10 mouse cellular contexts compared by ENCODE assay signal in the genomic region with DNA sequence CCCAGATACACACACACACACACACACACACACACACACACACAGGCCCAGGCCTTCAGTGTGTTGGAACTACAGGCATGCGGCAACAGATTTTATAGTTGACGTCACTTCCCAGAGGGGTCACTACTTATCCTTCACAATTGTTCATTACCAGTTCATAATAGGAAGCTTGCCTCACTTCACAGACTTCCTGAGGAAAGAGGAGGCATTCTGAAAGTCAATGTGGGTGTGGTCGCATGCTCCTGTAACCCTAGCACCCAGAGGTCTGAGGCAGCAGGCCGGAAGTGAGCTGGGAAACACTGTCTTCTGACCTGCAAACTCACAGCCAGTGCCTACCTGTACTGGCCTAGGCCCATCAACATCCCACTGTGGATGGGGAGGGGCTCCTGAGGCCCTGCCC. TPM values are rescaled to one million over a fixed set of nuclear protein-coding genes. Genes with fewer than 3 reads are reported as not detected.
DNase-seq lines count a peak whose midpoint lies in the region; ATAC-seq lines count a peak whose summit lies in the region.
"Had no signal": no experiment of that assay in that cellular context is flagged by ENCODE, and none has a peak within 500 bp of the region (broad histone marks: within the 10 kb centered on the region; RNA-seq: fewer than 3 reads in every experiment).

No protein-coding gene starts in this region.

- peak; percentile 19 for DNase-seq in ES-CJ7 (ENCODE audit: low read depth, low spot score)
- peak; percentile 44 for DNase-seq in induced T-regulatory cell, adult 2 months (ENCODE audit: low read depth)
- peak; percentile 38 for DNase-seq in lung, postnatal 36 days
- DNase-seq in layer of hippocampus, postnatal 10 days (ENCODE audit: low spot score in 2 of 2): no peak
- no peak for DNase-seq in right cerebral cortex, postnatal 25 days
- no peak for DNase-seq in right cerebral cortex, adult 2 months (ENCODE audit: low spot score in 2 of 2)
- DNase-seq: cerebellum, adult 11-12 months had no signal

- H3K4me2 ChIP-seq in hindbrain, embryonic 16.5 days (ENCODE audit: low read length): no peak overlapping the region
- no peak overlapping the region for H3K4me2 ChIP-seq in hindbrain, embryonic 12.5 days (replicated peaks)
- H3K4me2 ChIP-seq: embryonic facial prominence, embryonic 13.5 days had no signal

- H3K9ac ChIP-seq in hindbrain, embryonic 16.5 days (ENCODE audit: low read depth, low read length): no peak overlapping the region
- no peak overlapping the region for H3K9ac ChIP-seq in hindbrain, embryonic 12.5 days
- H3K9ac ChIP-seq: embryonic facial prominence, embryonic 13.5 days had no signal

- no peaks in the 10 kb centered on the region for H3K27me3 ChIP-seq in hindbrain, embryonic 16.5 days (replicated peaks; ENCODE audit: control insufficient read depth, insufficient read depth, low read length)
- no peaks in the 10 kb centered on the region for H3K27me3 ChIP-seq in hindbrain, embryonic 12.5 days
- H3K27me3 ChIP-seq: embryonic facial prominence, embryonic 13.5 days had no signal

- ATAC-seq in hindbrain, embryonic 16.5 days: peak; percentile 32; the same call in 1 of the 2 replicates
- no peak for ATAC-seq in hindbrain, embryonic 12.5 days (ENCODE audit: low FRiP score)

- no peak overlapping the region for H3K4me3 ChIP-seq in hindbrain, embryonic 16.5 days (ENCODE audit: low read length)
- H3K4me3 ChIP-seq in hindbrain, embryonic 12.5 days: no peak overlapping the region
- H3K4me3 ChIP-seq: embryonic facial prominence, embryonic 13.5 days had no signal

- peaks cover 7% of the 10 kb centered on the region for H3K36me3 ChIP-seq in hindbrain, embryonic 16.5 days (ENCODE audit: control insufficient read depth, insufficient read depth, low read length)
- no peaks in the 10 kb centered on the region for H3K36me3 ChIP-seq in hindbrain, embryonic 12.5 days

- WGBS in hindbrain, embryonic 16.5 days: 79% methylated on average over 4 of the region's 4 CpGs
- 83% methylated on average over 4 of the region's 4 CpGs for WGBS in hindbrain, embryonic 12.5 days

- no peaks in the 10 kb centered on the region for H3K4me1 ChIP-seq in hindbrain, embryonic 16.5 days (ENCODE audit: control insufficient read depth, insufficient read depth, low read depth, low read length)
- H3K4me1 ChIP-seq in hindbrain, embryonic 12.5 days: no peaks in the 10 kb centered on the region
- H3K4me1 ChIP-seq: embryonic facial prominence, embryonic 13.5 days had no signal

- H3K27ac ChIP-seq in hindbrain, embryonic 16.5 days (ENCODE audit: low read depth, low read length): no peak overlapping the region
- H3K27ac ChIP-seq in hindbrain, embryonic 12.5 days: no peak overlapping the region
- H3K27ac ChIP-seq: embryonic facial prominence, embryonic 13.5 days had no signal

- H3K9me3 ChIP-seq in hindbrain, embryonic 16.5 days (ENCODE audit: control insufficient read depth, low read length): no peaks in the 10 kb centered on the region
- H3K9me3 ChIP-seq in hindbrain, embryonic 12.5 days (replicated peaks): no peaks in the 10 kb centered on the region
- H3K9me3 ChIP-seq: embryonic facial prominence, embryonic 13.5 days had no signal

RNA-seq across cellular contexts. Expression of a gene that starts 43.2 kb away (rescaled TPM):
- 23.2 and 26.0 TPM in 2 replicates for polyA plus RNA-seq in hindbrain, embryonic 16.5 days (2015; fragmentation: Nextera tagmentation; extraction: Ambion mirVana)
- 22.4 and 23.9 TPM in 2 replicates for polyA plus RNA-seq in hindbrain, embryonic 12.5 days (2016; fragmentation: Nextera tagmentation; extraction: Ambion mirVana)
- 10 to 100 TPM; 23.2 to 26.9 TPM for total RNA-seq in layer of hippocampus, postnatal 10 days (2021)

Comparison
In these comparisons a context has a peak if more than half of its experiments do, and no peak if none do; other contexts are left out.
1. DNase-seq: peak in ES-CJ7 (single experiment), induced T-regulatory cell, adult 2 months (single experiment) and lung, postnatal 36 days (single experiment); none in layer of hippocampus, postnatal 10 days (0 of 2), right cerebral cortex, postnatal 25 days (single experiment) and right cerebral cortex, adult 2 months (0 of 2).